Mouse (Mus musculus) G1E (cell line): ENCODE data around the gene Slc22a2. TPM values are rescaled to one million over a fixed set of nuclear protein-coding genes. Genes with fewer than 3 reads are reported as not detected.

Experiments
- ATAC-seq: 2 replicates; pipeline ENCODE4 v1.8.0; 2016; ENCODE audit warnings: mild to moderate bottlenecking; ENCODE audit not compliant: insufficient number of reproducible peaks, poor library complexity, low FRiP score, severe bottlenecking; ENCODE audit errors: extremely low read depth
- DNase-seq: peaks from one replicate; pipeline ENCODE4 v3.0.0; 2012; ENCODE audit warnings: low spot score
- H3K27me3 ChIP-seq: 2 replicates; pipeline ENCODE4 v1.6.1; 2012; ENCODE audit warnings: mild to moderate bottlenecking, low read length, inconsistent platforms; ENCODE audit not compliant: insufficient read depth
- H3K36me3 ChIP-seq: replicated peaks from 2 replicates; pipeline ENCODE3; 2012; ENCODE audit warnings: mild to moderate bottlenecking, inconsistent platforms
- H3K4me1 ChIP-seq: 2 replicates; pipeline ENCODE4 v1.6.1; 2012; ENCODE audit warnings: low read depth, low read length, inconsistent platforms, mixed read lengths; ENCODE audit not compliant: insufficient read depth
- H3K4me3 ChIP-seq: 2 replicates; pipeline ENCODE4 v1.5.1; 2012; ENCODE audit warnings: low read depth, mild to moderate bottlenecking, inconsistent platforms, low read length, moderate library complexity, mixed read lengths
- H3K9me3 ChIP-seq: replicated peaks from 2 replicates; pipeline ENCODE4 v1.6.1; 2012; ENCODE audit warnings: inconsistent platforms
- CTCF ChIP-seq: IDR thresholded peaks from 2 replicates; pipeline ENCODE4 v1.5.1; 2012; ENCODE audit warnings: low read depth, low read length, inconsistent platforms, mixed read lengths
- GATA1 ChIP-seq: IDR thresholded peaks from 2 replicates; pipeline ENCODE4 v1.6.1; 2012; ENCODE audit warnings: borderline replicate concordance, low read length, inconsistent platforms, mixed read lengths
- GATA2 ChIP-seq: IDR thresholded peaks from 2 replicates; pipeline ENCODE4 v1.6.1; 2012; ENCODE audit warnings: low read depth, low read length, inconsistent platforms, borderline replicate concordance
- POLR2AphosphoS5 ChIP-seq: IDR thresholded peaks from 2 replicates; pipeline ENCODE4 v1.6.1; 2012; ENCODE audit warnings: low read depth, low read length, inconsistent platforms; ENCODE audit not compliant: insufficient replicate concordance
- TAL1 ChIP-seq: conservative IDR thresholded peaks from 2 replicates; pipeline ENCODE4 v1.6.1; 2012; ENCODE audit warnings: low read depth, low read length, inconsistent platforms, mixed read lengths
- polyA plus RNA-seq: library from polyadenylated mRNA; stranded (reverse); fragments of >175 nt; gene quantifications from 2 replicates; pipeline ENCODE4 v1.2.3, GENCODE M21; 2012
- total RNA-seq, 2 experiments: library from RNA; stranded (forward) in 1 of 2; stranded (reverse) in 1 of 2; fragments of 200-1000 nt in 1 of 2; fragments of >200 nt in 1 of 2; fragmentation: Nextera tagmentation in 1 of 2; gene quantifications; 2 replicates each; pipeline ENCODE4 v1.2.3; 2014 to 2017

The Slc22a2 gene
- total and polyA plus RNA-seq, 3 experiments: not detected

- Histone ChIP-seq H3K27me3 (peaks cover 79% of the 10 kb centered on the region), H3K36me3 (no peaks in the 10 kb centered on the region)
- DNase-seq: no peak
Measured at GRCm38 (mm10) chr17:12660572-12661260, 76.8 kb downstream of the Slc22a2 start.

GRCm38 (mm10) chr17:12664156-12664555, 80.2 kb downstream of the Slc22a2 start:
- peaks cover 38% of the 10 kb centered on the region for H3K4me1 ChIP-seq
- peaks cover 64% of the 10 kb centered on the region for H3K27me3 ChIP-seq
- no peaks in the 10 kb centered on the region for H3K36me3 ChIP-seq
- ATAC-seq (no peak), DNase-seq (no peak)
- TF ChIP-seq GATA2 (no peak), CTCF (no peak), GATA1 (no peak), TAL1 (no peak), POLR2AphosphoS5 (no peak)
- H3K9me3 ChIP-seq: no peaks in the 10 kb centered on the region
- H3K4me3 ChIP-seq: no peak overlapping the region

More at GRCm38 (mm10) chr17:12660572-12661260, 76.8 kb downstream of the Slc22a2 start:
- Histone ChIP-seq H3K4me1 (peaks cover 11% of the 10 kb centered on the region; the same call in 1 of the 2 replicates), H3K4me3 (no peak overlapping the region), H3K9me3 (no peaks in the 10 kb centered on the region)
- TF ChIP-seq GATA2 (no peak), POLR2AphosphoS5 (no peak), TAL1 (no peak), CTCF (no peak), GATA1 (no peak)
- ATAC-seq: no peak

- ATAC-seq (peak; percentile 66), DNase-seq (peak; percentile 30)
- Histone ChIP-seq H3K9me3 (no peaks in the 10 kb centered on the region), H3K4me3 (peak overlapping the region; percentile 17; the same call in 1 of the 2 replicates), H3K27me3 (peaks cover 44% of the 10 kb centered on the region), H3K36me3 (no peaks in the 10 kb centered on the region), H3K4me1 (peaks cover 62% of the 10 kb centered on the region)
- TF ChIP-seq TAL1 (peak; percentile 75), GATA2 (no peak)
Measured at GRCm38 (mm10) chr17:12668478-12669362, 84.8 kb downstream of the Slc22a2 start.

GRCm38 (mm10) chr17:12669363-12669679, 85.4 kb downstream of the Slc22a2 start:
- H3K9me3 ChIP-seq: no peaks in the 10 kb centered on the region
- no peaks in the 10 kb centered on the region for H3K36me3 ChIP-seq
- peaks cover 66% of the 10 kb centered on the region for H3K4me1 ChIP-seq
- TF ChIP-seq POLR2AphosphoS5: no peak
- no peak for TF ChIP-seq GATA1
- TF ChIP-seq TAL1: no peak; the same call in 1 of the 2 replicates
- no peak for TF ChIP-seq GATA2
- no peak for TF ChIP-seq CTCF
- ATAC-seq (peak; percentile 70), DNase-seq (peak; percentile 43)
- peaks cover 40% of the 10 kb centered on the region for H3K27me3 ChIP-seq
- peak overlapping the region; percentile 17; the same call in 1 of the 2 replicates for H3K4me3 ChIP-seq

GRCm38 (mm10) chr17:12671029-12671605, 87.2 kb downstream of the Slc22a2 start:
- no peaks in the 10 kb centered on the region for H3K36me3 ChIP-seq
- H3K4me1 ChIP-seq: peaks cover 67% of the 10 kb centered on the region
- ATAC-seq (no peak), DNase-seq (no peak)
- no peak for TF ChIP-seq GATA1
- no peak for TF ChIP-seq POLR2AphosphoS5
- TF ChIP-seq TAL1: no peak
- no peak for TF ChIP-seq GATA2
- TF ChIP-seq CTCF: no peak
- H3K4me3 ChIP-seq: no peak overlapping the region
- H3K9me3 ChIP-seq: no peaks in the 10 kb centered on the region
- H3K27me3 ChIP-seq: peaks cover 32% of the 10 kb centered on the region

- DNase-seq: no peak
- Histone ChIP-seq H3K9me3 (no peaks in the 10 kb centered on the region), H3K36me3 (no peaks in the 10 kb centered on the region), H3K27me3 (peaks cover 25% of the 10 kb centered on the region), H3K4me1 (peaks cover 61% of the 10 kb centered on the region), H3K4me3 (no peak overlapping the region)
- no peak for ATAC-seq
- TF ChIP-seq GATA1 (no peak), GATA2 (no peak), TAL1 (no peak), POLR2AphosphoS5 (no peak), CTCF (no peak)
Measured at GRCm38 (mm10) chr17:12672285-12672790, 88.4 kb downstream of the Slc22a2 start.
